Mouse (Mus musculus) heart, embryonic 10.5 days (tissue): ENCODE results near the gene Cyct. TPM values are rescaled to one million over a fixed set of nuclear protein-coding genes. Genes with fewer than 3 reads are reported as not detected.

Experiments used
- DNase-seq: peaks from one replicate; pipeline ENCODE4 v3.0.0-alpha.2; 2017; ENCODE audit warnings: low spot score
- H3K27ac ChIP-seq: fragments of 300-500 bp; sonication (generic); 2 replicates; pipeline ENCODE4 v1.5.1; 2016; ENCODE audit warnings: mild to moderate bottlenecking
- H3K27me3 ChIP-seq: fragments of 300-500 bp; sonication (generic); 2 replicates; pipeline ENCODE4 v1.6.1; 2016; ENCODE audit warnings: mild to moderate bottlenecking; ENCODE audit not compliant: poor library complexity, insufficient read depth, severe bottlenecking
- H3K36me3 ChIP-seq: fragments of 300-500 bp; sonication (generic); 2 replicates; pipeline ENCODE4 v1.6.1; 2016; ENCODE audit warnings: mild to moderate bottlenecking, moderate library complexity
- H3K4me1 ChIP-seq: fragments of 300-500 bp; sonication (generic); 2 replicates; pipeline ENCODE4 v1.6.1; 2016; ENCODE audit warnings: mild to moderate bottlenecking
- H3K4me3 ChIP-seq: fragments of 300-500 bp; sonication (generic); 2 replicates; pipeline ENCODE4 v1.5.1; 2016; ENCODE audit warnings: mild to moderate bottlenecking, moderate library complexity
- H3K9me3 ChIP-seq: fragments of 300-500 bp; sonication (generic); 2 replicates; pipeline ENCODE4 v1.6.1; 2016; ENCODE audit warnings: mild to moderate bottlenecking, moderate library complexity
- WGBS: fragments of 180-500 bp; shearing (Covaris S2); methylation state at CpG from one replicate; pipeline ENCODE4 v1.1.7; 2016; 5-methylcytosine and 5-hydroxymethylcytosine counted together
- polyA plus RNA-seq: library from polyadenylated mRNA; unstranded; fragments of >200 nt; fragmentation: Nextera tagmentation; extraction: Ambion mirVana; gene quantifications from 2 replicates; pipeline ENCODE4 v1.2.1, GENCODE M21; 2016

The Cyct gene
- polyA plus RNA-seq, 1 experiment from 2014 or later: 0.21 TPM

- Histone ChIP-seq H3K27ac (peak within 1 kb of the TSS; percentile 93), H3K36me3 (peaks cover 21% of the 10 kb centered on the region), H3K27me3 (no peaks in the 10 kb centered on the region), H3K4me1 (peaks cover 10% of the 10 kb centered on the region), H3K9me3 (no peaks in the 10 kb centered on the region), H3K4me3 (peak within 1 kb of the TSS; percentile 99)
- DNase-seq: peak; percentile 91
- WGBS: under 1% methylated on average over 61 of the region's 61 CpGs
Measured at GRCm38 (mm10) chr2:76369821-76370655, 9.8 kb upstream of the Cyct start, which contains the start of gene Rbm45. Gene Rbm45 (plus strand): TSS chr2:76369984.

DNA sequence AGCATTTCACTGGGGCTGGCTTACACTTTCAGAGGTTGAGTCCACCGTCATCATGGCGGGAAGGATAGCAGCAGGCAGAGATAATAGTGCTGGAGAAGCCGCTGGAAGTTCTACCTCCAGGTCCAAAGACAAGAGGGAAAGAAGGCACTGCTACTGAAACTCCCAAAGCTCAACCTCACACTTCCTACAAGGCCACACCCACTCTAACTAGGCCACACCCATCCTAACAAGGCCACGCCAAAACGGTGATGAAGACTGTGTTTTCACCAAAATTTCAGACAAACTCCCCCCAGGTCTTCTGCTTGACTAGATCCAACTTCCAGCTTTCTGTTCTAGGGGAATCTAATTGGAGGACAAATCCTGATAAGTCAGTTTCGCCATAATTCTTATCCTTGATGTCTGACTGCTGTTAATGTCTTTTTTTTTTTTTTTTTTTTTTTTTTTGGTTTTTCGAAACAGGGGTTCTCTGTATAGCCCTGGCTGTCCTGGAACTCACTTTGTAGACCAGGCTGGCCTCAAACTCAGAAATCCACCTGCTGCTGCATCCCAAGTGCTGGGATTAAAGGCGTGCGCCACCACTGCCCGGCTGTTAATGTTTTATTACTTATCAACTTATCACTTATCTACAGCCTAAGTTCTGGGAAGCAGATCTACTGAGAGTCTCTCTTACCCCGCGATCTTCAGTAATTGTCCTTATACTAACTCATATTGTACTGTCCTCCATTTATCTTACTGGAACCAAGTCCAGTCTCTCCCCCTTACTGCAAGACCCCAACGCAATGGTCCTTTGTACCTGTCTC, 8.8 kb upstream of the Cyct start:
- DNase-seq: no peak
- no peak overlapping the region for H3K4me3 ChIP-seq
- 65% methylated on average over 13 of the region's 13 CpGs for WGBS

DNA sequence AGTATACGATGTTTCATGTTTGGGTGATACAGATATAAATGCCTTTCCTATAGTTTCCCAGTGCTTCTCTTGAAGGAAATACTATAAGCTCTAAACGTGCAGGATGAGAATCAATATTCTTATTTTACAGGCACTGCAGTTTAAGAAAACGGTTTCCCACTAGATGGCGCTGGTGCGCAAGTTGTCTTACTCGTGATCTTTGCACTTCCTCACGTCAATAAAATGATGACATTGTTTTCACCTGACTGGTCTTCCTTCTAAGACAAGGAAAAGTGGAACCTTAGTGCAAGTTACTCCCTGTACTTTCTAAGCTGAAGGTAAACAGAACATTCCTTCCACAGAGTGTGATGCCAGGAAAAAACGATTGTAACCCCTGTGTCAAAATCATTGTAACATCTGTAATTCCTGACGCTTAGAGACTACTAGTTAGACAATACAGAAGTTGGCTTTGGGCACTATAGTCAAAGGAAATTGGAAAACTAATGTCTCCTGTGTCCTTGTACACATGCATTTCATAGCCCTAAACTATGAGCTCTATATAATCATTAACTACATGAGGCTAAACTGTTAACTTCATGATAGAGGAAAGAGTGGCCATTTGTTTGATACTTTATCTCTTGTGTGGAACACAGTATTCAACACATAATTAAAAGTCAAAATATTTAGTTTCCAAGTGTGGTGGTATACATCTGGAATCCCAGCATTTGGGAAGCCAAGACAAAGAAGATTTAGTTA, 7.1 kb upstream of the Cyct start:
- no peak for DNase-seq
- Histone ChIP-seq H3K27me3 (no peaks in the 10 kb centered on the region), H3K27ac (no peak overlapping the region), H3K4me3 (no peak overlapping the region), H3K36me3 (peaks cover 3% of the 10 kb centered on the region; the same call in 1 of the 2 replicates), H3K4me1 (peaks cover 10% of the 10 kb centered on the region), H3K9me3 (no peaks in the 10 kb centered on the region)
- 17% methylated on average over 9 of the region's 9 CpGs for WGBS

More for the DNA sequence above, 8.8 kb upstream of the Cyct start:
- H3K4me1 ChIP-seq: peaks cover 10% of the 10 kb centered on the region
- no peak overlapping the region for H3K27ac ChIP-seq
- H3K9me3 ChIP-seq: no peaks in the 10 kb centered on the region
- H3K36me3 ChIP-seq: peaks cover 16% of the 10 kb centered on the region
- H3K27me3 ChIP-seq: no peaks in the 10 kb centered on the region

GRCm38 (mm10) chr2:76365811-76366210, 5.6 kb upstream of the Cyct start:
- Histone ChIP-seq H3K4me1 (peaks cover 5% of the 10 kb centered on the region), H3K27ac (no peak overlapping the region), H3K36me3 (no peaks in the 10 kb centered on the region), H3K27me3 (no peaks in the 10 kb centered on the region), H3K4me3 (no peak overlapping the region), H3K9me3 (no peaks in the 10 kb centered on the region)
- 72% methylated on average over 4 of the region's 4 CpGs for WGBS
- no peak for DNase-seq

DNA sequence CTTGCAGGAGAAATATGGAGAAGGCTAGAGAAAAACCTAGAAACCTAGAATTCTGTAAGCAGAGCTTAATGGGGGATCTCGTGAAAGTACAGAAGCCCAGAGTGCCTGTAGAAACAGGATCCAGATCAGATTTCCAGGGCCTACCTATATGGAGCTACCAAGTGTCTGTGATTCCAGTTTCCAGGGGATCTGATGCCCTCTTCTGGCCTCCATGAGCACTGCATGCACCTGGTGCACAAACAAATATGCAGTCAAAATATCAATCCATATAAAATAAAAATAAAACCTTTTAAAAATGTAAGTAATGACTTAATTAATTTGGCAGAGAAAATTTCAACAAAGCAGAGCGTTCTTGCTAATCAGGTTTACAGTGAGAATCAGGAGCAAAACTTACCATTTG, 1.9 kb upstream of the Cyct start:
- 55% methylated on average over 2 of the region's 2 CpGs for WGBS
- no peaks in the 10 kb centered on the region for H3K27me3 ChIP-seq
- no peaks in the 10 kb centered on the region for H3K36me3 ChIP-seq
- DNase-seq: no peak
- H3K27ac ChIP-seq: no peak overlapping the region
- no peaks in the 10 kb centered on the region for H3K9me3 ChIP-seq
- no peaks in the 10 kb centered on the region for H3K4me1 ChIP-seq
- H3K4me3 ChIP-seq: no peak overlapping the region

DNA sequence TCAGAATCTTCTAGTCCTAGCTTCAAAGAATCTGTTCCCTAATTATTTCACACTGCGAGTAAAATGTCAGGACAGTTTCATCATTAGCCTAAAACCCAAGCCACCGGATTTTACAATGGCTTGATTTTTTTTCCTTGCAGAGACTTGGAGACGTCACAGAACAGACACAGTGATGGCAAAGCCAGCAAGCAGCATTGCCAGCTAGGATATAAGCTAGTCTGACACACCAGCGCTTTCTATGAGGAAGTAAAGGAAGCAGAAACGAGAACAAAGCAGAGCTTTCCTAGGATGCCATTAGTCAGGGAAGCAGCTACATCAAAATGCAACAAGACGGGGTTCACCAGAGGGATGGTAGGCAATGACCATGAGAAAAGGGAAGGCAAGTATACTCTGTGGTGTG, 12.4 kb downstream of the Cyct start:
- Histone ChIP-seq H3K9me3 (no peaks in the 10 kb centered on the region), H3K27me3 (no peaks in the 10 kb centered on the region), H3K4me3 (no peak overlapping the region), H3K27ac (no peak overlapping the region), H3K36me3 (no peaks in the 10 kb centered on the region), H3K4me1 (no peaks in the 10 kb centered on the region)
- WGBS: 75% methylated on average over 6 of the region's 6 CpGs
- no peak for DNase-seq

DNA sequence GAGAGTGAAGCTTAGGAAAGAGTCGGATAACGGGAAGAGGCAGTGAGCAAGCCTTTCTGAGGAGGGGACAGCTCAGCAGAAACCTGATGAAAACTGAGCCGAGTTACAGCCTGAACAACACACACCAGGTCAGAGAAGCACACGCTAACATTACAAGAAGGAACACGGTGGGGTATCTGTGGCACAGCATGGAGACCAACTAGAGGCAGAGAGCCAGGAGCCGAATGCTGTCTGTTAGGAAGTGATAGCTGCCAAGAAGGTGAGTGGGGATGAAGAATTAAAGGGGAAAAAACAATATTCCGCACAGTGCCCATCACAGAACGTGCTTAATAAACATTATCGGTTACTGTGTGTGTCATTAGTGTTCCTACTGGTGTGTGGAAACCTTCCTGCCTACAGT, 18.1 kb downstream of the Cyct start:
- no peak overlapping the region for H3K27ac ChIP-seq
- no peak for DNase-seq
- H3K4me3 ChIP-seq: no peak overlapping the region
- no peaks in the 10 kb centered on the region for H3K36me3 ChIP-seq
- H3K27me3 ChIP-seq: peaks cover 32% of the 10 kb centered on the region
- 83% methylated on average over 9 of the region's 9 CpGs for WGBS
- no peaks in the 10 kb centered on the region for H3K9me3 ChIP-seq
- H3K4me1 ChIP-seq: peaks cover 12% of the 10 kb centered on the region

- no peak for DNase-seq
- peaks cover 36% of the 10 kb centered on the region for H3K27me3 ChIP-seq
- no peaks in the 10 kb centered on the region for H3K36me3 ChIP-seq
- peaks cover 12% of the 10 kb centered on the region for H3K4me1 ChIP-seq
- no peaks in the 10 kb centered on the region for H3K9me3 ChIP-seq
- H3K4me3 ChIP-seq: peak within 1 kb of the TSS; percentile 68
- H3K27ac ChIP-seq: peak within 1 kb of the TSS; percentile 72
- 14% methylated on average over 41 of the region's 41 CpGs for WGBS
Measured at GRCm38 (mm10) chr2:76338215-76339156, 21.8 kb downstream of the Cyct start, which contains the start of gene Pde11a. Gene Pde11a (minus strand): TSS chr2:76338774.

GRCm38 (mm10) chr2:76334596-76334995, 25.7 kb downstream of the Cyct start:
- 78% methylated on average over 5 of the region's 5 CpGs for WGBS
- Histone ChIP-seq H3K4me3 (no peak overlapping the region), H3K4me1 (peaks cover 18% of the 10 kb centered on the region), H3K27me3 (peaks cover 29% of the 10 kb centered on the region), H3K9me3 (no peaks in the 10 kb centered on the region), H3K27ac (no peak overlapping the region), H3K36me3 (no peaks in the 10 kb centered on the region)
- no peak for DNase-seq

GRCm38 (mm10) chr2:76332161-76332805, 28.0 kb downstream of the Cyct start:
- WGBS: 55% methylated on average over 11 of the region's 11 CpGs
- Histone ChIP-seq H3K9me3 (no peaks in the 10 kb centered on the region), H3K27me3 (peaks cover 6% of the 10 kb centered on the region; the same call in 1 of the 2 replicates), H3K36me3 (no peaks in the 10 kb centered on the region), H3K4me3 (no peak overlapping the region), H3K27ac (no peak overlapping the region), H3K4me1 (peaks cover 6% of the 10 kb centered on the region; the same call in 1 of the 2 replicates)
- no peak for DNase-seq

DNA sequence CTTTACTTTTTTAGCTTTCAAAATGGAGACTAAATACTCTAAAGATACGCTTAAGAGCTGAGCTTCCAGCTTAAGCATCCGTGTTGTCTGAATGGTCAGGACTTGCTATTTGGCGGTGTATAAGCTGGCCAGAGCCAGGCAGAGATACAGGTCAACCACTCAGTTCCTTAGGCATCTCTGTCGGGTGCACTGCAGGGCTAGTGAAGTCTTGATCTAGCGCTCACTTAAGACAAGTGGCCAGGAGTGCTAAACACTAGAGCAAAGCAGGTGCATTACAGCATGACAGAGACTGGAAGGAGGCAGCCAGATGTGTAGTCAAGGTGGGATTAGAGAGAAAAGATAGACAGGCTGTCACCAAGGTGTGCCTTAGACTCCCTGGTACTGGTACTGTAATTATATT, 30.2 kb downstream of the Cyct start:
- no peak for DNase-seq
- H3K9me3 ChIP-seq: no peaks in the 10 kb centered on the region
- 81% methylated on average over 5 of the region's 5 CpGs for WGBS

More for the DNA sequence above, 30.2 kb downstream of the Cyct start:
- H3K27ac ChIP-seq: no peak overlapping the region
- H3K36me3 ChIP-seq: no peaks in the 10 kb centered on the region
- H3K4me3 ChIP-seq: no peak overlapping the region
- H3K27me3 ChIP-seq: no peaks in the 10 kb centered on the region
- H3K4me1 ChIP-seq: peaks cover 6% of the 10 kb centered on the region; the same call in 1 of the 2 replicates
